Mouse (Mus musculus) heart, postnatal 0 days (tissue): ENCODE measurements around the gene Adad1. TPM values are rescaled to one million over a fixed set of nuclear protein-coding genes. Genes with fewer than 3 reads are reported as not detected.

ENCODE experiments used
- ATAC-seq: fragments of 200-750 bp; cut with Nextera tagmentation; 2 replicates; pipeline ENCODE4 v1.8.0; 2017; ENCODE audit warnings: low read depth, moderate number of reproducible peaks, moderate library complexity; ENCODE audit not compliant: insufficient read depth
- DNase-seq: peaks from one replicate; pipeline ENCODE4 v3.0.0-alpha.2; 2016; ENCODE audit warnings: low spot score
- H3K27ac ChIP-seq: fragments of 300-500 bp; sonication (generic); 2 replicates; pipeline ENCODE4 v1.5.1; 2014; ENCODE audit warnings: low read depth, mild to moderate bottlenecking
- H3K27me3 ChIP-seq: fragments of 300-500 bp; sonication (generic); 2 replicates; pipeline ENCODE4 v1.6.1; 2014; ENCODE audit warnings: low read length, mixed read lengths; ENCODE audit not compliant: control insufficient read depth, insufficient read depth
- H3K36me3 ChIP-seq: fragments of 300-500 bp; sonication (generic); replicated peaks from 2 replicates; pipeline ENCODE4 v1.6.1; 2014; ENCODE audit warnings: low read length, mixed read lengths; ENCODE audit not compliant: control insufficient read depth, insufficient read depth
- H3K4me1 ChIP-seq: fragments of 300-500 bp; sonication (generic); 2 replicates; pipeline ENCODE4 v1.6.1; 2014; ENCODE audit warnings: antibody characterized with exemption; ENCODE audit not compliant: control insufficient read depth, insufficient read depth
- H3K4me2 ChIP-seq: fragments of 300-500 bp; sonication (generic); 2 replicates; pipeline ENCODE4 v1.6.1; 2014; ENCODE audit warnings: low read depth, mild to moderate bottlenecking, low read length, moderate library complexity
- H3K4me3 ChIP-seq: fragments of 300-500 bp; sonication (generic); 2 replicates; pipeline ENCODE4 v1.5.1; 2014; ENCODE audit warnings: low read depth, low read length
- H3K9ac ChIP-seq: fragments of 300-500 bp; sonication (generic); replicated peaks from 2 replicates; pipeline ENCODE4 v1.6.1; 2014; ENCODE audit warnings: low read depth, low read length, mixed read lengths
- H3K9me3 ChIP-seq: fragments of 300-500 bp; sonication (generic); replicated peaks from 2 replicates; pipeline ENCODE4 v1.6.1; 2016; ENCODE audit warnings: low read length; ENCODE audit not compliant: control insufficient read depth
- CTCF ChIP-seq: IDR thresholded peaks from 2 replicates; pipeline ENCODE4 v1.5.1; 2016; ENCODE audit warnings: antibody characterized with exemption, control low read depth, low read depth
- EP300 ChIP-seq: IDR thresholded peaks from 2 replicates; pipeline ENCODE4 v1.6.1; 2016; ENCODE audit warnings: antibody characterized with exemption, low read depth
- WGBS: fragments of 180-500 bp; shearing (Covaris S2); extraction: QIAGEN DNeasy Blood & Tissue Kit; methylation state at CpG from one replicate; pipeline ENCODE4 v1.1.7; 2014; 5-methylcytosine and 5-hydroxymethylcytosine counted together
- polyA plus RNA-seq: library from polyadenylated mRNA; unstranded; fragments of >200 nt; fragmentation: Nextera tagmentation; extraction: Ambion mirVana; gene quantifications from 2 replicates; pipeline ENCODE4 v1.2.1, GENCODE M21; 2015
- total RNA-seq: library from RNA; depleted of rRNA; stranded (reverse); fragments of >200 nt; gene quantifications from 2 replicates; pipeline ENCODE4 v1.2.3, GENCODE M21; 2014; ENCODE audit warnings: low replicate concordance; rRNA removed

Adad1 gene
- total and polyA plus RNA-seq, 2 experiments from 2014 or later = 0.08 TPM; not detected in 1

GRCm38 (mm10) chr3:37169283-37169682 is 106.0 kb downstream of the Adad1 start:
- Histone ChIP-seq H3K4me3 (no peak overlapping the region), H3K4me2 (no peak overlapping the region), H3K4me1 (no peaks in the 10 kb centered on the region), H3K27ac (no peak overlapping the region), H3K9me3 (no peaks in the 10 kb centered on the region), H3K9ac (no peak overlapping the region), H3K27me3 (no peaks in the 10 kb centered on the region), H3K36me3 (no peaks in the 10 kb centered on the region)
- 83% methylated on average over 2 of the region's 2 CpGs for WGBS
- DNase-seq (no peak), ATAC-seq (no peak)
- TF ChIP-seq CTCF = no peak
- no peak for TF ChIP-seq EP300

Other genes with a start within 250 kb of the Adad1 start
- gene 4932438A13Rik, start 200.4 kb upstream of the Adad1 start, total RNA-seq = 22.7 and 46.6 TPM in 2 replicates
- gene 4932438A13Rik, start 200.4 kb upstream of the Adad1 start, polyA plus RNA-seq = 18.1 and 22.3 TPM in 2 replicates
- gene Il2, start 62.4 kb downstream of the Adad1 start, total RNA-seq = not detected in 2 replicates
- gene Il2, start 62.4 kb downstream of the Adad1 start, polyA plus RNA-seq = 0.42 and 0.54 TPM in 2 replicates
- not detected in 2 replicates for gene Il21, start 169.1 kb downstream of the Adad1 start, total RNA-seq
- gene Il21, start 169.1 kb downstream of the Adad1 start, polyA plus RNA-seq = not detected in 2 replicates
- gene Bbs12, start 249.0 kb downstream of the Adad1 start, total RNA-seq = 0.73 and 4.9 TPM in 2 replicates
- 3.1 TPM in 2 replicates for gene Bbs12, start 249.0 kb downstream of the Adad1 start, polyA plus RNA-seq
- gene Cetn4, start 249.2 kb downstream of the Adad1 start, total RNA-seq = 0.04 TPM in 1 of 2 replicates, not detected in the other
- 1.2 and 1.5 TPM in 2 replicates for gene Cetn4, start 249.2 kb downstream of the Adad1 start, polyA plus RNA-seq